Mouse (Mus musculus) adrenal gland (tissue): Measurements from ENCODE around the gene Etv1.
"Not testable (repeated sequence)": the region's sequence is repeated elsewhere in the genome, so short reads cannot be mapped to it uniquely, and the experiment has no call there.

ENCODE experiments used
- intact Hi-C: fragments of 180-260 bp; cut with DNase I; formaldehyde crosslinking; loops from one replicate; pipeline ENCODE4 v1.15.1; 2025

Gene Etv1

GRCm38 (mm10) chr12:38814010-38814786 lies 35.0 kb downstream of the Etv1 start:
- intact Hi-C loops = no loop called here

GRCm38 (mm10) chr12:38816235-38816634 lies 37.1 kb downstream of the Etv1 start:
- intact Hi-C loops = no loop called here

DNA sequence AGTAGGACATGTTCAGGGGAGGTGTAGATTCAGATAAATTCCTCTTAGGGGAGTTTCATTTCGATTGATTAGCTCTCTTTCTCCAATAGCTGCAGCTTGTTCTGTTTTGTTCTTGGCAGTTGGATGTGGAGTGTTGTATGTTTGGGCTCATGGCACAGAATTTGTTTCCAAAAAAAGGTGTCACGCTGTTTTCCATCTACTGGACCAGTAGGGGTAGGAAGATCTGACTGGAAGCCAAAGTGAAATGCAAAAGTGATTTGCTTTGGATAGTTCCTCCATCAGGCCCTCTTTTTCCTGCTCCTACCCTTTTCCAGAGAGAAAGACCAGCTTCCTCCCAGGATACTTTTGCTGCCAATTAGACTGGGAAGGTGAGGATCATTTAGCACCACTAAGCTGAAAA lies 39.1 kb downstream of the Etv1 start:
- intact Hi-C loops = no loop called here

DNA sequence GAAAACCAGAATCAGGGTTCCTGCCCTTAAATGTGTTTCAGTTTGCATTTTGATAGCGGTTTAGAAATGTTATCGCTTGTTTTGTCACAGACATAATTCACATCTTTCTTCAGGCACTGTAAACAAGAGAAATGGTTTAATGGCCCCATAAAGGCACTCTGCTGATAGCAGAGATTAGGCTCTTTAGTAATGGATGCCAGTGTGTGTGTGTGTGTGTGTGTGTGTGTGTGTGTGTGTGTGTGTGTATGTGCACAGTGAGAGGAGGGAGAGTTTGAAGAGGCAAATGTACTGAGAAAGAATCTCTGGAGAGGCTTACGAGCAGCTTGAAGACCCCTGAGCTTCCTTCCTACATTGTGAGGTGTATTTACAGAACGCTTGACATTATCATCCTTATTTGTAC lies 41.5 kb downstream of the Etv1 start:
- intact Hi-C loops = no loop called here

- intact Hi-C loops = no loop called here
These were observed 45.2 kb downstream of the Etv1 start for GRCm38 (mm10) chr12:38824405-38824804.

GRCm38 (mm10) chr12:38832981-38833380 lies 53.8 kb downstream of the Etv1 start:
- intact Hi-C loops = no loop called here

DNA sequence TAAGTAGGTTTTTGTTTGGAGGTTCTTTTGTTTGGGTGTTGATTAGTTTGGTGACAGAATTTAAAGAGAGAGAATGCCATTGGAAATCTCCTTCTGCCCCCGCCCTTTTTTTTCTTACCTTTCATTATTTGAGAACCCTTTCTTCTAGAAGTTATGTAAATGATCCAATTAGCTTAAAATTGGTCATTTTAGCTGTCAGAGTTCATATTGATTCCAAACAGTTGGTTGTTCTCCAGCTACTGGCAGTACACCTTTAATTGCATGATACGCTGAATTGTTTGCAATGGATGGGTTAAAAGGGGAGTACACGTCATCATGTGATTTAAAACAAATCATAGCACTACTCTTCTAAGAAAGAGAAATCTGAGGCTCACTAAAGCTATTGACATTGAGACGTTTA lies 55.4 kb downstream of the Etv1 start:
- intact Hi-C loops = no loop called here

GRCm38 (mm10) chr12:38834986-38835385 lies 55.8 kb downstream of the Etv1 start:
- intact Hi-C loops = not testable (repeated sequence)

DNA sequence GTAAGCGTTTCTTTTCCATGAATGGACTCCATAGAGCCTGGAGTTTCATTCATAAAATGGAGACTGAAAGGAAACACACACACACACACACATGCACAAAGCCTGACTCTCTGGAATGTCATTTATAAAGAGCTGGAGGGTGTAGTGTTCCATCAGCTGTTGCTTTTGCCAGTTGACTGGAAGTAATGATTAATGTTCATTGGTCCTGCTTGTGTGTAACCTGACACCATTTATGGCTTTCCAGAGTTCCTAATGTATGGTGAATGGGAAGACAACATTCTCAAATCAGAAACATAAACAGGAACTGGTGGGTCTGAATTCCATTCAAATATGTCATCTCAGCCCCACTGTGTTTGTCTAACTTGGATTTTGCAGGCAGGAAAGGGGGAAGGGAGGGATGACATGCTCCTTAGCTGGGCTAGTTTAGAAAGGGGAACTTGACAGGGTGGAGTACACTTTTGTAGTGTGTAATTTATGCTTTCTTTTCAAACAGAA lies 64.7 kb downstream of the Etv1 start:
- intact Hi-C loops = no loop called here

DNA sequence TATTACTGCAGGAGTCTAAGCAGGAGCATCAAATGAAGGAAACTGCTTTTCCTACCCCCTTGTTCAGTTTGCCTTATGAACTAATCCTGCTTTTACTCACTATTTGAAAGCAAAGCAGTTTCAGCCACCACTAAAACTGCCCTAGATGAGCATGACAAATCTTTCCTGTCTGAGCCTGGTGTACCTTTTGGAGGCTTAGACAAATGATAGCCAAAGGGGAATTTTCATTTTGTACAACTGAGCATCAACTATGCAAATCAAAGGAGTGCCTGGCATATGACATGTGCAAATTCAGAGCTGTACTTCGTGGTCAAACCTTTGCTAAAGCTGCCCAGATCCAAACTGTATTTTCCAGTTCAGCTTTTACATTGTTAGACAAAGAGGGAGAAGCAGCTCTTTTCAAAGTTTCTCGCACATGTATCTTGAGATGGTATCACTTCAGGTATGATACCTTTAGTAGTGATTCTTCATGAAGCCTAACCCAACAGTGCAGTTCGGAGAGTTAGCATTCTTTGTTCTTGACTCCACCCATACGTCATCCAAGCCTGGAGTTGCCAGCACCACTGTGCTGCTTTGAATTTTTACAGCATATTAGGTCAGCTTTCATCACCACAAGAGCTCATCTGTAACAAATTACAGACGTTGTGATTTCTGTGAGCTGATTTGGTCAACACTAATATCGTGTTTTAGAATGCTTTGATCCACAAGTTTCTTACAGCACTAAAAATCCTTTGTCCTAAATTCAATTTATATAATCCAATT lies 68.5 kb downstream of the Etv1 start:
- intact Hi-C loops = no loop called here

- intact Hi-C loops = no loop called here
These were observed 70.8 kb downstream of the Etv1 start for GRCm38 (mm10) chr12:38849994-38850393.

GRCm38 (mm10) chr12:38854274-38854673 lies 75.1 kb downstream of the Etv1 start:
- intact Hi-C loops = no loop called here

GRCm38 (mm10) chr12:38854751-38855150 lies 75.6 kb downstream of the Etv1 start:
- intact Hi-C loops = no loop called here

GRCm38 (mm10) chr12:38859675-38860074 lies 80.5 kb downstream of the Etv1 start:
- intact Hi-C loops = no loop called here

DNA sequence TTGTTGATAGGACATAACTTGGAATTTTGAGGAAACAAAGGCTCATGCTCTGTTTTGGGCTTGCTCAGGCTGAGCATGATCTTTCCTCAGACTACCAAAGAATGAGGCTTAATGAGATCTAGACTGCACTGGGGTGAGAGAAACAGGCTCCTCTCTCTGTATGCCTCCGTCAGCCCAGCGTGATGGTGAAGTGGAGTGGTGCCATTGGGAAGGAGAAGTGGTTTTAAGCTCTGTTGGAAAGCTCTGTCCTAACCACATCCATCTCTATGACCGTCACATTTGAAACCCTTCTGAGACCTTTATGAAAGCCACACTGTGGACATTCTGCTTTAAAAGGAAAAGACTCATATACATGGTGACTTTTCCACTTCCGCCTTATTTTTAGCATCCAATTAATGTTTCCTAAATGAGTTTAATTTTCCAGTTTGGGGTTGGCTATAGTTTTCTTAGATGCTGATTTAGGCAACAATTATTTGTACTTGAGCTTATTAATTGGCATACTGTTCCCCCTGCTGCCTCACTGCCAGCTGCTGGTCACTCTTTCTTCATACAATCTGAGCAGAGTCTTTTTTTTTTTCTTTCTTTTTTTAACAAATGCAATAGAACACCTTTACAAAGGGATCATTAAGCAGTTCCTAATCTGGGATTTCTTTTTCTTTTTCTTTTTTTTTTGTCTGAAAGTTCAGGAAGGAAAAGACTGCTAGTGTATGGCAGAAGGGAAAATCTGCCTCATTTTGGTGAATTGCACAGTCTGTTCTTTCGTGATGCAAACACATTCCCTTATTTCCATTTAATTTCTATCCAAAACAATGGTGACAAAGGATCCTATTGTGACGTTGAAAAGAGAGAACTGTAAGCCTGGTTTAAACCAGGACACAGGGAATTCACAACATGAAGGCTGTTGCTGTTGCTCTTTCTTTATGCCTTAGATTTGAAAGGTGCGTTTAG lies 81.3 kb downstream of the Etv1 start:
- intact Hi-C loops = no loop called here

DNA sequence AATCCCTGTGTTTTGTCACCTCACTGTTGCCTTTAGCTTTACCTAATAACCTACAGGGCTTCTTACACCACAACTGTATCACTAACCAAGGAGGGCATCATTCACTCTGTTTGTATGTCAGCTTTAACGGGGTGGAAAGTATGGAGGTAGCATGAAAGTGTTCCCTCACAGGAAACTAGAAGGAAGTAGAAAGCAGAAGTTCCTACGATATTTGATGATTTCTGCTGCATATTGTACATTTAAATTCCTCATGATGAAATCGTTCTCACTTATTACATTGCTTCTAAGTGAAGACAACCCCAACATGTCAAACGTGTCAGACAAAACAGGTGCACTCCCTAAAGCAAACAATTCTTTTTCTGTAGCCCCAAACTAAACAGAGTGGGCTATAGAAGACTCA lies 84.2 kb downstream of the Etv1 start:
- intact Hi-C loops = no loop called here

- intact Hi-C loops = no loop called here
These were observed 85.0 kb downstream of the Etv1 start for GRCm38 (mm10) chr12:38863982-38864828.

- intact Hi-C loops = no loop called here
These were observed 95.4 kb downstream of the Etv1 start for GRCm38 (mm10) chr12:38874470-38874995.

DNA sequence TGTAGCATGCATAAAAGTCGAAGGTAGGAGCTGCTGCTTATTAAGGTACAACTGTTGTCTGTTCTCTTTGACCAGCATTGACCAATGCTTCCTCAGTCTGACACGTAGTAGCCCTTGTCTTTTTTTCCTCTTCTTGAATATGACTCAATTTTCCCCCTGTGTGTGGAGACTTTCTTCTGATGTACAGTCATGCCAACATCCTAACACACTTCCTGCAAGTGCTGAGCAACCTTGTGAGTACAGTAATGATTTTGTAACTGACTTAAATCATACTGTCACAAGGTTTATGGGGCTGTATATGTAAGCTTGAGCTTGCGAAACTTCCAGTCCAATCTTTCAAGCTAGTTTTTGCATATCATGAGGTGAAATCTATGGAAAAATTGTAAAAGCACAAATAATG lies 125.3 kb downstream of the Etv1 start:
- intact Hi-C loops = loop anchor here (10.0 kb wide), 1 partner anchor 120 kb away; no protein-coding TSS in a partner anchor

- intact Hi-C loops = loop anchor here (10.0 kb wide), 1 partner anchor 122 kb away; no protein-coding TSS in a partner anchor
These were observed 127.1 kb downstream of the Etv1 start for GRCm38 (mm10) chr12:38906314-38906713.
